Mouse (Mus musculus) leukemia stem cell, adult 10-12 weeks (primary cell): ENCODE results near the gene Foxred2. TPM values are rescaled to one million over a fixed set of nuclear protein-coding genes. Genes with fewer than 3 reads are reported as not detected.

ENCODE experiments used
- polyA plus RNA-seq: library from polyadenylated mRNA; stranded (reverse); fragments of >175 nt; gene quantifications from 2 replicates; pipeline ENCODE4 v1.2.3, GENCODE M21; 2012; ENCODE audit warnings: low replicate concordance

Foxred2 gene
- 0.30 and 1.1 TPM in 2 replicates for polyA plus RNA-seq

DNA sequence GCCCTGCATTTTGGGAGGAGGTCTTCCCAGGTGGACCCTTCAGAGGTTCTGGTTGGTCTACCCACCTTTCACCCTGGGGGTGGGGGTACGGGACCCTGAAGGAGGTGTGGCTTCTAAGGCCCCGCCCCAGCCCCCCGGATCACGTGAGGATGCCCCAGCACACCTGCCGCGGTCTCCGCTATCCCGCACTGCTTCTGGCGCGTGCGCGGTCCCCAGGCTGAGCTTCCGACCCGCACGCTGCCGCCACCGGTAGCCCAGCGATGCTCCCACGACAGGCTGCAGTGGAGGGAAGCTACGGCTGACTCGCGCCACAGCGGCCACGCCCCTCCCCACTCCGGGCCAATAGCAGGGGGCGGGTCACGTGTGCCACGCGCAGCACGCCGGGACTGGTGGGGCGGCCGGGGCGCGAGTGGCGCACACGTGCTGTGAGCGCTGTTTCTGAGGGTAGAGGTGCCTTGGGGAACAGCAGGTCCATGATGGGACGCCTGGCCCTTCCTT, at the start of gene Foxred2:
Foxred2 (minus strand) TSS at position 319 of the 498 bp plus-strand sequence.

DNA sequence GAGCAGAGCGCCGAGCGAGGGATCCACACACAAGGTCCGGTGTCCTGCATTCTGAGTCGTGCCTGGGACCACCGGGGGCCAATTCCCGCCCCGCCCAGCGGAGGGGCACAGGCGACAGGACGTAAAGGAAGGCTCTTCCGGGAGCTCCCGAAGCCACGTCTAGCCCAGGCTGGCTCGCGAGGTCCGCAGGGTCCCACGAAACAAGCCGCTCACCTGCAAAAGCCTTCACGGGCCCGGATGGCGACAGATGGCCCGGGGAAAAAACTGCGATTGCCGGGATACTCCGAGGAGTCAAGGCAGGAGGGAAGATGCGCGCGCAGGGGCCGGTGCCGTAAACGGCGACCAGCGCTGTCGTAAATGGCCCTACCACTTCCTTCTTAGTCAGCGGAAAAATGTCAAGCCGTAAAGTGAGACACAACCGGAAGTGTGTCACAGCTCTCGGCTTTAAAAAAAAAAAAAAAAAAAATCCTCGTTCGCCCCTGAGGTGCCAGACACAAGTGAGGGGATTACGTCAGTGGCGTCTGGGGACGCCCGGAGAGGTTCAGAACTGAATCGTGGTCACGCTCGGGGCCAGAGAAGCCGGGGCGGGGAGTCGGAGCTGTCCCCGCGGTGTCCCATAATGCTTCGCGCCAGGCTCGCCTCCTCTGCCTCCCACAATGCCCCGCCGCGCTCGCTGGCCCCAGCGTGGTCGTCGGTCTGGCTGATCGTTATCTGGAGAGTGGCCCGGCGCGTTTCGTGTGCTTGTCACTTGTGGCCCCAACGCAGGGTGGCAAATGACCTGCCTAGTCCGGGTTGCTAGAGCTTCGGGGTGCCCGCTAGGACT, 14.2 kb upstream of the Foxred2 start, which contains the start of gene Eif3d:
Eif3d (minus strand) TSS at position 344 of the 823 bp plus-strand sequence.

DNA sequence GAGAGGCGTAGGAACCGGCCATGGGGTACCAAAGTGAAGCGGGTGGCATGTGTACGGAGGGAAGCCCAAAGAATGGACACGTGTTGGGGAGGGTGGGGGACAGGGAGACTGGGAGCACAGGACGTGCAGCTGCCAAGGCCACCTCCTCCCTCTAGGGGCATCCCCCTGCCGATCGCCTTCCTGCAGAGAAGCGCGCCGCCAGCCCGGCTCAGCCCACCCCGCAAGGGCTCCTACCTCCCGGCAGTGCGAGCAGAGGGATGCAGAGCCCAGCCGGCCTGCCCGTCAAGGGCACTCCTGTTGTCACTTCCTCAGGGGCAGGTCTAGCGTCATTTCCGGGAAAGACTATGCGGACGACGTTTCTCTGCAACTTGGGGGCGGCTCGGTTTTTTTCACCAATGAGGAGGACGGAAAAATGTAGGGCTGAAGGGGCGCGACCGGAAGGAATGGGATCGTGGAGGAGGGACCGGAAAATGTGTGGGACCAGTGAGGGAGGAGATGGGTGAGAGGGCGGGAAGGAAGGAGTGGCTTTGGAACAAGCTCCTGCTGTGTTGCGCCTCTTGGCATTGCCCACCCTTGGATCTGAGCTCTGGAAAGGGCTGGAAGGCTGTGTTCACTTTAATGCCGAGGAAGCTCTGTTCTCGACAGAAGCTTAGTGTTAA, 27.7 kb downstream of the Foxred2 start, which contains the start of gene Txn2:
Txn2 (minus strand) TSS at position 334 of the 659 bp plus-strand sequence.

Other genes starting within 250 kb of the Foxred2 start
- gene Apol9b, start 227.7 kb downstream of the Foxred2 start, polyA plus RNA-seq, result 0.60 and 0.71 TPM in 2 replicates
- 3.9 and 21.4 TPM in 2 replicates for gene Apol8, start 199.7 kb downstream of the Foxred2 start, polyA plus RNA-seq
- 168 and 184 TPM in 2 replicates for gene Myh9, start 114.5 kb downstream of the Foxred2 start, polyA plus RNA-seq
- gene Txn2, start 27.7 kb downstream of the Foxred2 start, polyA plus RNA-seq, result 610 and 613 TPM in 2 replicates
- 24.5 and 39.3 TPM in 2 replicates for gene Eif3d, start 14.1 kb upstream of the Foxred2 start, polyA plus RNA-seq
- not detected in 2 replicates for gene Cacng2, start 163.3 kb upstream of the Foxred2 start, polyA plus RNA-seq
- gene Ift27, start 217.4 kb upstream of the Foxred2 start, polyA plus RNA-seq, result 116 and 190 TPM in 2 replicates
- gene Pvalb, start 249.7 kb upstream of the Foxred2 start, polyA plus RNA-seq, result not detected in 2 replicates